Mouse (Mus musculus): Measurements from ENCODE around the gene Sord. TPM values are rescaled to one million over a fixed set of nuclear protein-coding genes. Genes with fewer than 3 reads are reported as not detected.
"Not testable (repeated sequence)": the region's sequence is repeated elsewhere in the genome, so short reads cannot be mapped to it uniquely, and the experiment has no call there.

The Sord gene
- polyA plus RNA-seq, 1 experiment from 2014 or later: 27.1 TPM

GRCm38 (mm10) chr2:122210534-122211228 is 23.9 kb upstream of the Sord start:
- DNase-seq (ENCODE audit: low spot score): no peak
- Histone ChIP-seq H3K9ac (ENCODE audit: low read depth, low read length) (no peak overlapping the region), H3K27me3 (replicated peaks; ENCODE audit: control insufficient read depth, insufficient read depth, low read length) (no peaks in the 10 kb centered on the region), H3K4me2 (ENCODE audit: low read depth, low read length) (no peak overlapping the region), H3K4me1 (ENCODE audit: control insufficient read depth, insufficient read depth, low read length) (no peaks in the 10 kb centered on the region), H3K27ac (replicated peaks; ENCODE audit: low read depth, low read length) (no peak overlapping the region), H3K9me3 (ENCODE audit: control insufficient read depth, low read length) (no peaks in the 10 kb centered on the region), H3K4me3 (ENCODE audit: low read depth, low read length) (no peak overlapping the region), H3K36me3 (ENCODE audit: control insufficient read depth, insufficient read depth, low read length) (no peaks in the 10 kb centered on the region)
- no peak for ATAC-seq (ENCODE audit: low read depth)
- WGBS: 66% methylated on average over 3 of the region's 3 CpGs

GRCm38 (mm10) chr2:122217075-122217474 is 17.5 kb upstream of the Sord start:
- H3K27me3 ChIP-seq (replicated peaks; ENCODE audit: control insufficient read depth, insufficient read depth, low read length); DNase-seq (ENCODE audit: low spot score); H3K27ac ChIP-seq (replicated peaks; ENCODE audit: low read depth, low read length); ATAC-seq (ENCODE audit: low read depth); H3K36me3 ChIP-seq (ENCODE audit: control insufficient read depth, insufficient read depth, low read length); H3K9ac ChIP-seq (ENCODE audit: low read depth, low read length); H3K9me3 ChIP-seq (ENCODE audit: control insufficient read depth, low read length); H3K4me3 ChIP-seq (ENCODE audit: low read depth, low read length); H3K4me2 ChIP-seq (ENCODE audit: low read depth, low read length); H3K4me1 ChIP-seq (ENCODE audit: control insufficient read depth, insufficient read depth, low read length): not testable (repeated sequence)
- 94% methylated on average over 4 of the region's 4 CpGs for WGBS

- no peaks in the 10 kb centered on the region for H3K4me1 ChIP-seq (ENCODE audit: control insufficient read depth, insufficient read depth, low read length)
- no peak overlapping the region for H3K9ac ChIP-seq (ENCODE audit: low read depth, low read length)
- no peaks in the 10 kb centered on the region for H3K9me3 ChIP-seq (ENCODE audit: control insufficient read depth, low read length)
- no peaks in the 10 kb centered on the region for H3K27me3 ChIP-seq (replicated peaks; ENCODE audit: control insufficient read depth, insufficient read depth, low read length)
- no peak for DNase-seq (ENCODE audit: low spot score)
- H3K4me3 ChIP-seq (ENCODE audit: low read depth, low read length): no peak overlapping the region
- WGBS: 69% methylated on average over 2 of the region's 2 CpGs
- no peak overlapping the region for H3K27ac ChIP-seq (replicated peaks; ENCODE audit: low read depth, low read length)
- H3K4me2 ChIP-seq (ENCODE audit: low read depth, low read length): no peak overlapping the region
- no peaks in the 10 kb centered on the region for H3K36me3 ChIP-seq (ENCODE audit: control insufficient read depth, insufficient read depth, low read length)
- ATAC-seq (ENCODE audit: low read depth): no peak
Observed at GRCm38 (mm10) chr2:122218234-122218633, 16.3 kb upstream of the Sord start.

- H3K9me3 ChIP-seq (ENCODE audit: control insufficient read depth, low read length): no peaks in the 10 kb centered on the region
- ATAC-seq (ENCODE audit: low read depth): no peak
- WGBS: 72% methylated on average over 4 of the region's 4 CpGs
Observed at GRCm38 (mm10) chr2:122221378-122221777, 13.2 kb upstream of the Sord start.

GRCm38 (mm10) chr2:122221798-122222197 is 12.8 kb upstream of the Sord start:
- no peak overlapping the region for H3K9ac ChIP-seq (ENCODE audit: low read depth, low read length)
- ATAC-seq (ENCODE audit: low read depth): no peak
- no peaks in the 10 kb centered on the region for H3K9me3 ChIP-seq (ENCODE audit: control insufficient read depth, low read length)
- no peaks in the 10 kb centered on the region for H3K27me3 ChIP-seq (replicated peaks; ENCODE audit: control insufficient read depth, insufficient read depth, low read length)
- H3K36me3 ChIP-seq (ENCODE audit: control insufficient read depth, insufficient read depth, low read length): no peaks in the 10 kb centered on the region
- no peaks in the 10 kb centered on the region for H3K4me1 ChIP-seq (ENCODE audit: control insufficient read depth, insufficient read depth, low read length)
- no peak overlapping the region for H3K4me2 ChIP-seq (ENCODE audit: low read depth, low read length)
- DNase-seq (ENCODE audit: low spot score): no peak
- 44% methylated on average over 5 of the region's 5 CpGs for WGBS
- H3K27ac ChIP-seq (replicated peaks; ENCODE audit: low read depth, low read length): no peak overlapping the region
- no peak overlapping the region for H3K4me3 ChIP-seq (ENCODE audit: low read depth, low read length)

More at GRCm38 (mm10) chr2:122221378-122221777, 13.2 kb upstream of the Sord start:
- no peak for DNase-seq (ENCODE audit: low spot score)
- H3K4me2 ChIP-seq (ENCODE audit: low read depth, low read length): no peak overlapping the region
- no peak overlapping the region for H3K27ac ChIP-seq (replicated peaks; ENCODE audit: low read depth, low read length)
- no peaks in the 10 kb centered on the region for H3K27me3 ChIP-seq (replicated peaks; ENCODE audit: control insufficient read depth, insufficient read depth, low read length)
- no peak overlapping the region for H3K4me3 ChIP-seq (ENCODE audit: low read depth, low read length)
- no peaks in the 10 kb centered on the region for H3K4me1 ChIP-seq (ENCODE audit: control insufficient read depth, insufficient read depth, low read length)
- no peak overlapping the region for H3K9ac ChIP-seq (ENCODE audit: low read depth, low read length)
- no peaks in the 10 kb centered on the region for H3K36me3 ChIP-seq (ENCODE audit: control insufficient read depth, insufficient read depth, low read length)

- 86% methylated on average over 5 of the region's 5 CpGs for WGBS
- Histone ChIP-seq H3K27ac (replicated peaks; ENCODE audit: low read depth, low read length) (no peak overlapping the region), H3K27me3 (replicated peaks; ENCODE audit: control insufficient read depth, insufficient read depth, low read length) (no peaks in the 10 kb centered on the region), H3K9ac (ENCODE audit: low read depth, low read length) (no peak overlapping the region), H3K4me2 (ENCODE audit: low read depth, low read length) (no peak overlapping the region), H3K4me3 (ENCODE audit: low read depth, low read length) (no peak overlapping the region), H3K36me3 (ENCODE audit: control insufficient read depth, insufficient read depth, low read length) (no peaks in the 10 kb centered on the region), H3K4me1 (ENCODE audit: control insufficient read depth, insufficient read depth, low read length) (no peaks in the 10 kb centered on the region), H3K9me3 (ENCODE audit: control insufficient read depth, low read length) (no peaks in the 10 kb centered on the region)
- DNase-seq (ENCODE audit: low spot score): no peak
- no peak for ATAC-seq (ENCODE audit: low read depth)
Observed at GRCm38 (mm10) chr2:122222272-122222671, 12.3 kb upstream of the Sord start.

GRCm38 (mm10) chr2:122223654-122224053 is 10.9 kb upstream of the Sord start:
- H3K4me1 ChIP-seq (ENCODE audit: control insufficient read depth, insufficient read depth, low read length): no peaks in the 10 kb centered on the region
- no peaks in the 10 kb centered on the region for H3K9me3 ChIP-seq (ENCODE audit: control insufficient read depth, low read length)
- no peaks in the 10 kb centered on the region for H3K27me3 ChIP-seq (replicated peaks; ENCODE audit: control insufficient read depth, insufficient read depth, low read length)
- H3K4me3 ChIP-seq (ENCODE audit: low read depth, low read length): no peak overlapping the region
- no peak for DNase-seq (ENCODE audit: low spot score)
- no peak overlapping the region for H3K4me2 ChIP-seq (ENCODE audit: low read depth, low read length)
- H3K9ac ChIP-seq (ENCODE audit: low read depth, low read length): no peak overlapping the region
- no peak overlapping the region for H3K27ac ChIP-seq (replicated peaks; ENCODE audit: low read depth, low read length)
- H3K36me3 ChIP-seq (ENCODE audit: control insufficient read depth, insufficient read depth, low read length): no peaks in the 10 kb centered on the region
- ATAC-seq (ENCODE audit: low read depth): no peak

GRCm38 (mm10) chr2:122230395-122230794 is 4.2 kb upstream of the Sord start:
- Histone ChIP-seq H3K36me3 (ENCODE audit: control insufficient read depth, insufficient read depth, low read length) (no peaks in the 10 kb centered on the region), H3K27ac (replicated peaks; ENCODE audit: low read depth, low read length) (no peak overlapping the region), H3K4me2 (ENCODE audit: low read depth, low read length) (no peak overlapping the region), H3K27me3 (replicated peaks; ENCODE audit: control insufficient read depth, insufficient read depth, low read length) (no peaks in the 10 kb centered on the region), H3K9me3 (ENCODE audit: control insufficient read depth, low read length) (no peaks in the 10 kb centered on the region), H3K4me1 (ENCODE audit: control insufficient read depth, insufficient read depth, low read length) (peaks cover 5% of the 10 kb centered on the region), H3K9ac (ENCODE audit: low read depth, low read length) (no peak overlapping the region), H3K4me3 (ENCODE audit: low read depth, low read length) (no peak overlapping the region)
- DNase-seq (ENCODE audit: low spot score) (peak; percentile 35), ATAC-seq (ENCODE audit: low read depth) (no peak)
- WGBS: 73% methylated on average over 6 of the region's 6 CpGs

GRCm38 (mm10) chr2:122231616-122232015 is 2.9 kb upstream of the Sord start:
- H3K27ac ChIP-seq (replicated peaks; ENCODE audit: low read depth, low read length): no peak overlapping the region

More at GRCm38 (mm10) chr2:122231616-122232015, 2.9 kb upstream of the Sord start:
- ATAC-seq (ENCODE audit: low read depth): no peak
- Histone ChIP-seq H3K9me3 (ENCODE audit: control insufficient read depth, low read length) (no peaks in the 10 kb centered on the region), H3K9ac (ENCODE audit: low read depth, low read length) (no peak overlapping the region), H3K4me2 (ENCODE audit: low read depth, low read length) (no peak overlapping the region), H3K36me3 (ENCODE audit: control insufficient read depth, insufficient read depth, low read length) (no peaks in the 10 kb centered on the region), H3K27me3 (replicated peaks; ENCODE audit: control insufficient read depth, insufficient read depth, low read length) (no peaks in the 10 kb centered on the region), H3K4me3 (ENCODE audit: low read depth, low read length) (no peak overlapping the region), H3K4me1 (ENCODE audit: control insufficient read depth, insufficient read depth, low read length) (peaks cover 7% of the 10 kb centered on the region)
- 80% methylated on average over 9 of the region's 9 CpGs for WGBS
- DNase-seq (ENCODE audit: low spot score): no peak

Measured in embryonic facial prominence, embryonic 14.5 days (tissue).